Mouse (Mus musculus) C2C12 (cell line): ENCODE measurements around the gene Kcnj4.

Source experiments
- CTCF ChIP-seq: IDR thresholded peaks from one replicate; pipeline ENCODE4 v1.5.1; 2011; ENCODE audit not compliant: control insufficient read depth, insufficient read depth, insufficient read length
- MYOG ChIP-seq: IDR thresholded peaks from one replicate; pipeline ENCODE4 v1.6.1; 2011; ENCODE audit not compliant: control insufficient read depth, insufficient read length; ENCODE audit errors: extremely low read depth
- USF1 ChIP-seq: IDR thresholded peaks from one replicate; pipeline ENCODE4 v1.6.1; 2011; ENCODE audit warnings: low read depth, mild to moderate bottlenecking, control low read depth, moderate library complexity

DNA sequence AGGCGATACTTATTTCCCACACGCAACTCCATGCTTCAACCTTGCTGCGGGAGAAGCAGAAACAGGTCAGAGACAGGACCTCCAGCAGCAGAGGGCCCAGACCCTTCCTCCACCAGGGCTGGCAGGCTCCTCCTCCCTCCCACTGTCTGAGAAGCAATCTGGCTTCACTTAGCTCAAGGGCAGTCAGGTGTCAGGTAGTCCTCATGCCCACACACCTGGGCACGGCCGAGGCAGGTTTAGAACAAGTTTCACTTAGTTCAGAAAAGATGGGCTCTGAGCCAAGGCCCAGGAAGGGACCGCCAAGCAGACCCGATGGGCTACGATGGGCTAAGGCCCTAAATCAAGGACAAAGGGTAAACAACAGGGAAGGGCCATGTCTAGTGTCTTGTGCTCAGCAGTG, 66.2 kb downstream of the Kcnj4 start:
- TF ChIP-seq USF1, result no peak
- TF ChIP-seq CTCF, result no peak
- no peak for TF ChIP-seq MYOG
